Mouse (Mus musculus): Measurements from ENCODE around the gene Grhl3. TPM values are rescaled to one million over a fixed set of nuclear protein-coding genes. Genes with fewer than 3 reads are reported as not detected.

Gene Grhl3
- polyA plus RNA-seq, 1 experiment from 2014 or later = 4.7 TPM

- H3K9ac ChIP-seq (ENCODE audit: low read length) = no peak overlapping the region
- H3K36me3 ChIP-seq (ENCODE audit: control insufficient read depth, insufficient read depth, low read length) = no peaks in the 10 kb centered on the region
- no peak for ATAC-seq (ENCODE audit: low read depth)
- H3K27ac ChIP-seq (ENCODE audit: low read length) = peak overlapping the region; percentile 63; the same call in 1 of the 2 replicates
- no peaks in the 10 kb centered on the region for H3K27me3 ChIP-seq (ENCODE audit: control insufficient read depth, insufficient read depth, low read depth, low read length)
- H3K4me1 ChIP-seq (replicated peaks; ENCODE audit: control insufficient read depth, insufficient read depth, low read length) = peaks cover 15% of the 10 kb centered on the region
- H3K4me2 ChIP-seq (ENCODE audit: low read depth, low read length) = no peak overlapping the region
- no peak overlapping the region for H3K4me3 ChIP-seq (ENCODE audit: low read length)
- no peaks in the 10 kb centered on the region for H3K9me3 ChIP-seq (ENCODE audit: control insufficient read depth, low read length)
- 61% methylated on average over 12 of the region's 12 CpGs for WGBS
These were observed 48.4 kb downstream of the Grhl3 start for GRCm38 (mm10) chr4:135525057-135525456.

- no peak overlapping the region for H3K9ac ChIP-seq (ENCODE audit: low read length)
- ATAC-seq (ENCODE audit: low read depth) = peak; percentile 18; the same call in 1 of the 2 replicates
- no peaks in the 10 kb centered on the region for H3K27me3 ChIP-seq (ENCODE audit: control insufficient read depth, insufficient read depth, low read depth, low read length)
- H3K4me3 ChIP-seq (ENCODE audit: low read length) = no peak overlapping the region
- no peaks in the 10 kb centered on the region for H3K9me3 ChIP-seq (ENCODE audit: control insufficient read depth, low read length)
- no peak overlapping the region for H3K4me2 ChIP-seq (ENCODE audit: low read depth, low read length)
- 16% methylated on average over 6 of the region's 7 CpGs for WGBS
- peak overlapping the region; percentile 72 for H3K27ac ChIP-seq (ENCODE audit: low read length)
- H3K36me3 ChIP-seq (ENCODE audit: control insufficient read depth, insufficient read depth, low read length) = no peaks in the 10 kb centered on the region
- peaks cover 15% of the 10 kb centered on the region for H3K4me1 ChIP-seq (replicated peaks; ENCODE audit: control insufficient read depth, insufficient read depth, low read length)
These were observed 49.5 kb downstream of the Grhl3 start for GRCm38 (mm10) chr4:135523939-135524338.

DNA sequence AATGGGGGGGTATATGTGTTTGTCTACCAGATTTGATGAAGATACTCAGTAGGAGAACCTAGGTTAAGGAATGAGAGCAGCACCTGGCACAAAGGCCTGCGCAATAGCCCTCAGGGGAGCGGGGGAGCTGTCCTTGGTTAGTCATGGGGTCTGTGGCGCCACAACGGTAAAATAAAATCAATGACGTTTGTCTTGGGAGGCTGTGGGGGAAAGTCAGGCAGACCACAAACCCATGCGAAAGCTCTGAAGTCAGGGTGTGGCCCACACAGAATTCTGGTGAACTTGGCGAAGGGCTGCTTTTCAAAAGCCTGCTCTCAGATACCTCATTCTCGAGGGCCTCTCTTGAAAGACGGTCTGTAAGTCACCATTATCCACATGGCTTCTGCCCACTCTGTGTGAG, 53.0 kb downstream of the Grhl3 start:
- no peaks in the 10 kb centered on the region for H3K36me3 ChIP-seq (ENCODE audit: control insufficient read depth, insufficient read depth, low read length)
- H3K9me3 ChIP-seq (ENCODE audit: control insufficient read depth, low read length) = no peaks in the 10 kb centered on the region
- no peaks in the 10 kb centered on the region for H3K27me3 ChIP-seq (ENCODE audit: control insufficient read depth, insufficient read depth, low read depth, low read length)
- 64% methylated on average over 9 of the region's 9 CpGs for WGBS
- no peak overlapping the region for H3K27ac ChIP-seq (ENCODE audit: low read length)
- no peak overlapping the region for H3K4me3 ChIP-seq (ENCODE audit: low read length)
- H3K4me2 ChIP-seq (ENCODE audit: low read depth, low read length) = no peak overlapping the region
- H3K4me1 ChIP-seq (replicated peaks; ENCODE audit: control insufficient read depth, insufficient read depth, low read length) = peaks cover 8% of the 10 kb centered on the region
- ATAC-seq (ENCODE audit: low read depth) = no peak
- no peak overlapping the region for H3K9ac ChIP-seq (ENCODE audit: low read length)

GRCm38 (mm10) chr4:135518135-135518534, 55.3 kb downstream of the Grhl3 start:
- Histone ChIP-seq H3K36me3 (ENCODE audit: control insufficient read depth, insufficient read depth, low read length) (no peaks in the 10 kb centered on the region), H3K4me3 (ENCODE audit: low read length) (no peak overlapping the region), H3K4me1 (replicated peaks; ENCODE audit: control insufficient read depth, insufficient read depth, low read length) (no peaks in the 10 kb centered on the region; the same call in 1 of the 2 replicates), H3K27me3 (ENCODE audit: control insufficient read depth, insufficient read depth, low read depth, low read length) (no peaks in the 10 kb centered on the region), H3K9ac (ENCODE audit: low read length) (no peak overlapping the region), H3K9me3 (ENCODE audit: control insufficient read depth, low read length) (no peaks in the 10 kb centered on the region), H3K27ac (ENCODE audit: low read length) (no peak overlapping the region), H3K4me2 (ENCODE audit: low read depth, low read length) (no peak overlapping the region)
- ATAC-seq (ENCODE audit: low read depth) = no peak
- WGBS = 67% methylated on average over 12 of the region's 12 CpGs

GRCm38 (mm10) chr4:135516351-135517316, 56.8 kb downstream of the Grhl3 start:
- WGBS = 45% methylated on average over 15 of the region's 15 CpGs

DNA sequence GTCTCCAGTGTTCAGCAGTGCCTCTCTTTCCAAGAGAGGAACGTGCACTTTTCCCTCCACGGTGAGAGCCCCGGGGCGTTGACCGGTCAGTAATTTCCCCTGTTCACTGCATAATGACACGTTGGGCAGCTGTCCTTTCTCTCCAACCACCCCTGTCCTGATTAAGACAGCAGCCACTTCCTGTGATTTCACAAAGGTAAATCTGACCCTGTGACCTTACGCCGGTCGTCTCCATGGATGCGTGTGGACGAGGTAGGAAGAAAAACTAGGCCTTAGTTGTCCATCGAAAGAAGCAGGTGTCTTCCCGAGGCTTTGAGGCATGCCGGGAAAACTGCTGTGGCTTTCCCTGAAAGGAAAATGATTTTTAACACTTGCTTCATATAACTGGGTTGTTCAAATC, 58.5 kb downstream of the Grhl3 start:
- ATAC-seq (ENCODE audit: low read depth) = no peak
- no peak overlapping the region for H3K27ac ChIP-seq (ENCODE audit: low read length)
- H3K36me3 ChIP-seq (ENCODE audit: control insufficient read depth, insufficient read depth, low read length) = no peaks in the 10 kb centered on the region
- H3K4me2 ChIP-seq (ENCODE audit: low read depth, low read length) = no peak overlapping the region
- H3K9me3 ChIP-seq (ENCODE audit: control insufficient read depth, low read length) = no peaks in the 10 kb centered on the region
- H3K27me3 ChIP-seq (ENCODE audit: control insufficient read depth, insufficient read depth, low read depth, low read length) = no peaks in the 10 kb centered on the region
- no peak overlapping the region for H3K4me3 ChIP-seq (ENCODE audit: low read length)
- H3K9ac ChIP-seq (ENCODE audit: low read length) = no peak overlapping the region
- WGBS = 50% methylated on average over 14 of the region's 14 CpGs
- H3K4me1 ChIP-seq (replicated peaks; ENCODE audit: control insufficient read depth, insufficient read depth, low read length) = no peaks in the 10 kb centered on the region; the same call in 1 of the 2 replicates

More at GRCm38 (mm10) chr4:135516351-135517316, 56.8 kb downstream of the Grhl3 start:
- Histone ChIP-seq H3K27me3 (ENCODE audit: control insufficient read depth, insufficient read depth, low read depth, low read length) (no peaks in the 10 kb centered on the region), H3K27ac (ENCODE audit: low read length) (peak overlapping the region; percentile 61), H3K4me3 (ENCODE audit: low read length) (no peak overlapping the region), H3K9ac (ENCODE audit: low read length) (no peak overlapping the region), H3K4me1 (replicated peaks; ENCODE audit: control insufficient read depth, insufficient read depth, low read length) (no peaks in the 10 kb centered on the region; the same call in 1 of the 2 replicates), H3K36me3 (ENCODE audit: control insufficient read depth, insufficient read depth, low read length) (no peaks in the 10 kb centered on the region), H3K9me3 (ENCODE audit: control insufficient read depth, low read length) (no peaks in the 10 kb centered on the region), H3K4me2 (ENCODE audit: low read depth, low read length) (no peak overlapping the region)
- peak; percentile 75 for ATAC-seq (ENCODE audit: low read depth)

DNA sequence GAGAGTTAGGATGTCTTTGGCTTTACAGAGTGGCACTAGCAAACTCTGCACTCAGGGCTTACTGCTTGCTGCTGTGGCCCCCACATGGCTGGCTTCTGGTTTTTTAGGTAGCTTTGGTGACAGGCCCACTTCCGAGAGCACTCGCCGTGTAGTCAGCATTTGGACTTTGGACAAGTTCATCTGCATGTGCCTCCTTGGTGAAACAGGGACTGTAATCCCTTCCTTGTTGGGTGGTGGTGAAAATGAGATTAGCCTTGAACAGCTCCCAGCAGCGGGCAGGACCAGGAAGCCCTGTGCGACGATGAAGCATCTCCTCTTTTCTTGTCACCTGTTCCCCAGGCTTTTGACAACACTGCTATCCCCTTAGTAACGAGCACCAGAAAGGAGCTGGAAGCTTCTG, 59.6 kb downstream of the Grhl3 start:
- no peak for ATAC-seq (ENCODE audit: low read depth)
- Histone ChIP-seq H3K4me2 (ENCODE audit: low read depth, low read length) (no peak overlapping the region), H3K4me1 (replicated peaks; ENCODE audit: control insufficient read depth, insufficient read depth, low read length) (no peaks in the 10 kb centered on the region; the same call in 1 of the 2 replicates), H3K4me3 (ENCODE audit: low read length) (no peak overlapping the region), H3K9me3 (ENCODE audit: control insufficient read depth, low read length) (no peaks in the 10 kb centered on the region), H3K27me3 (ENCODE audit: control insufficient read depth, insufficient read depth, low read depth, low read length) (no peaks in the 10 kb centered on the region), H3K27ac (ENCODE audit: low read length) (no peak overlapping the region), H3K9ac (ENCODE audit: low read length) (no peak overlapping the region), H3K36me3 (ENCODE audit: control insufficient read depth, insufficient read depth, low read length) (no peaks in the 10 kb centered on the region)
- WGBS = 87% methylated on average over 7 of the region's 7 CpGs

GRCm38 (mm10) chr4:135509515-135509914, 63.9 kb downstream of the Grhl3 start:
- Histone ChIP-seq H3K9me3 (ENCODE audit: control insufficient read depth, low read length) (no peaks in the 10 kb centered on the region), H3K27ac (ENCODE audit: low read length) (no peak overlapping the region), H3K36me3 (ENCODE audit: control insufficient read depth, insufficient read depth, low read length) (no peaks in the 10 kb centered on the region), H3K27me3 (ENCODE audit: control insufficient read depth, insufficient read depth, low read depth, low read length) (no peaks in the 10 kb centered on the region), H3K4me1 (replicated peaks; ENCODE audit: control insufficient read depth, insufficient read depth, low read length) (peaks cover 5% of the 10 kb centered on the region; the same call in 1 of the 2 replicates), H3K9ac (ENCODE audit: low read length) (no peak overlapping the region), H3K4me3 (ENCODE audit: low read length) (no peak overlapping the region), H3K4me2 (ENCODE audit: low read depth, low read length) (no peak overlapping the region)
- ATAC-seq (ENCODE audit: low read depth) = no peak
- 55% methylated on average over 12 of the region's 12 CpGs for WGBS

- Histone ChIP-seq H3K4me1 (replicated peaks; ENCODE audit: control insufficient read depth, insufficient read depth, low read length) (peaks cover 5% of the 10 kb centered on the region; the same call in 1 of the 2 replicates), H3K4me2 (ENCODE audit: low read depth, low read length) (peak overlapping the region; percentile 20; the same call in 1 of the 2 replicates), H3K36me3 (ENCODE audit: control insufficient read depth, insufficient read depth, low read length) (no peaks in the 10 kb centered on the region), H3K4me3 (ENCODE audit: low read length) (no peak overlapping the region), H3K9me3 (ENCODE audit: control insufficient read depth, low read length) (no peaks in the 10 kb centered on the region), H3K27ac (ENCODE audit: low read length) (no peak overlapping the region), H3K9ac (ENCODE audit: low read length) (0 out of 2 replicates have a peak overlapping the region, but pooled peaks have one; percentile 24), H3K27me3 (ENCODE audit: control insufficient read depth, insufficient read depth, low read depth, low read length) (no peaks in the 10 kb centered on the region)
- peak; percentile 45 for ATAC-seq (ENCODE audit: low read depth)
- WGBS = 16% methylated on average over 13 of the region's 13 CpGs
These were observed 64.9 kb downstream of the Grhl3 start for GRCm38 (mm10) chr4:135508419-135509039.

All from lung, embryonic 16.5 days (tissue).